Mouse (Mus musculus) forebrain, embryonic 11.5 days (tissue): ENCODE results near the gene Ranbp3l. TPM values are rescaled to one million over a fixed set of nuclear protein-coding genes. Genes with fewer than 3 reads are reported as not detected.

ENCODE experiments used
- ATAC-seq: fragments of 200-750 bp; cut with Nextera tagmentation; replicated peaks from 2 replicates; pipeline ENCODE4 v1.8.0; 2017; ENCODE audit warnings: moderate TSS enrichment; ENCODE audit not compliant: low FRiP score
- DNase-seq: peaks from one replicate; pipeline ENCODE4 v3.0.0-alpha.2; 2017; ENCODE audit warnings: low spot score
- H3K27ac ChIP-seq: fragments of 300-500 bp; sonication (generic); 2 replicates; pipeline ENCODE4 v1.5.1; 2014; ENCODE audit warnings: low read depth, low read length
- H3K27me3 ChIP-seq: fragments of 300-500 bp; sonication (generic); 2 replicates; pipeline ENCODE4 v1.6.1; 2014; ENCODE audit warnings: mild to moderate bottlenecking, low read length, mixed read lengths; ENCODE audit not compliant: control insufficient read depth, insufficient read depth
- H3K36me3 ChIP-seq: fragments of 300-500 bp; sonication (generic); 2 replicates; pipeline ENCODE4 v1.6.1; 2014; ENCODE audit warnings: mild to moderate bottlenecking, low read length, moderate library complexity, mixed read lengths; ENCODE audit not compliant: control insufficient read depth, insufficient read depth
- H3K4me1 ChIP-seq: fragments of 300-500 bp; sonication (generic); replicated peaks from 2 replicates; pipeline ENCODE4 v1.6.1; 2014; ENCODE audit warnings: low read length, mixed read lengths; ENCODE audit not compliant: control insufficient read depth, insufficient read depth
- H3K4me2 ChIP-seq: fragments of 300-500 bp; sonication (generic); 2 replicates; pipeline ENCODE4 v1.6.1; 2014; ENCODE audit warnings: low read depth, mild to moderate bottlenecking, low read length, moderate library complexity, mixed read lengths; ENCODE audit not compliant: severe bottlenecking
- H3K4me3 ChIP-seq: fragments of 300-500 bp; sonication (generic); 2 replicates; pipeline ENCODE4 v1.5.1; 2014; ENCODE audit warnings: low read depth, low read length
- H3K9ac ChIP-seq: fragments of 300-500 bp; sonication (generic); 2 replicates; pipeline ENCODE4 v1.6.1; 2014; ENCODE audit warnings: low read length
- H3K9me3 ChIP-seq: fragments of 300-500 bp; sonication (generic); 2 replicates; pipeline ENCODE4 v1.6.1; 2016; ENCODE audit warnings: low read length, mixed read lengths; ENCODE audit not compliant: control insufficient read depth
- WGBS: fragments of 180-500 bp; shearing (Covaris S2); extraction: QIAGEN DNeasy Blood & Tissue Kit; methylation state at CpG from one replicate; pipeline ENCODE4 v1.1.7; 2014; 5-methylcytosine and 5-hydroxymethylcytosine counted together
- polyA plus RNA-seq: library from polyadenylated mRNA; unstranded; fragments of >200 nt; fragmentation: Nextera tagmentation; extraction: Ambion mirVana; gene quantifications from 2 replicates; pipeline ENCODE4 v1.2.1, GENCODE M21; 2014

Gene Ranbp3l
- polyA plus RNA-seq, 1 experiment from 2014 or later: 1.9 TPM

GRCm38 (mm10) chr15:9059856-9060255 is 92.1 kb downstream of the Ranbp3l start:
- 83% methylated on average over 2 of the region's 2 CpGs for WGBS
- H3K4me3 ChIP-seq: no peak overlapping the region
- no peaks in the 10 kb centered on the region for H3K27me3 ChIP-seq
- H3K36me3 ChIP-seq: no peaks in the 10 kb centered on the region
- ATAC-seq (no peak), DNase-seq (no peak)
- no peaks in the 10 kb centered on the region for H3K9me3 ChIP-seq
- H3K9ac ChIP-seq: no peak overlapping the region
- no peaks in the 10 kb centered on the region for H3K4me1 ChIP-seq
- H3K27ac ChIP-seq: no peak overlapping the region
- no peak overlapping the region for H3K4me2 ChIP-seq

GRCm38 (mm10) chr15:9061150-9061882 is 93.6 kb downstream of the Ranbp3l start:
- Histone ChIP-seq H3K4me2 (no peak overlapping the region), H3K27ac (no peak overlapping the region), H3K4me3 (no peak overlapping the region), H3K9ac (no peak overlapping the region), H3K4me1 (no peaks in the 10 kb centered on the region), H3K9me3 (no peaks in the 10 kb centered on the region), H3K36me3 (no peaks in the 10 kb centered on the region), H3K27me3 (no peaks in the 10 kb centered on the region)
- ATAC-seq (0 out of 2 replicates have a peak, but pooled peaks have one; percentile 39), DNase-seq (no peak)
- WGBS: 58% methylated on average over 7 of the region's 7 CpGs

- Histone ChIP-seq H3K27ac (no peak overlapping the region), H3K4me3 (no peak overlapping the region), H3K9me3 (no peaks in the 10 kb centered on the region), H3K4me1 (peaks cover 4% of the 10 kb centered on the region; the same call in 1 of the 2 replicates), H3K4me2 (no peak overlapping the region), H3K36me3 (no peaks in the 10 kb centered on the region), H3K9ac (no peak overlapping the region), H3K27me3 (no peaks in the 10 kb centered on the region)
- DNase-seq (no peak), ATAC-seq (no peak)
- 90% methylated on average over 4 of the region's 4 CpGs for WGBS
Measured at GRCm38 (mm10) chr15:9068881-9069280, 101.1 kb downstream of the Ranbp3l start.

DNA sequence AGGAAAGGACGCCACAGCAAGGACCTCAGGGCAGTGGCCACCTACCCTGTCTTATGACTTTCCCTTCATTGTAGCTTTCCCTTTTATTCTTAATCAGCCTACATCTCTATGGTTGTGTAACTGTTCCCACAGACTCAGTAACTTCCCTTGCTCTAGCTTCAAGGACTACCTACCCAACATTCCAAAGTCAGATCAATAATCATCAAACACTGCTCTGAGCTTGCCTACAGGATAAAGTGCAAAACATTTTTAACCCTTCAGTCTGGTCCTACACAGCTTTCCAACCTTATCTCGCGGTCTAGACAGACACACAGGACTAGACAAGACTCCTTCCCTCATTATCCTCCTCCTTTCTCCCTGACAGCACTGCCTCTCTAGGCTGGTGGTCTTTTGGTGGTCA is 102.6 kb downstream of the Ranbp3l start:
- H3K27ac ChIP-seq: peak overlapping the region; percentile 87
- H3K4me3 ChIP-seq: peak overlapping the region; percentile 85
- H3K9me3 ChIP-seq: no peaks in the 10 kb centered on the region
- H3K9ac ChIP-seq: peak overlapping the region; percentile 75
- ATAC-seq (no peak; the same call in 1 of the 2 replicates), DNase-seq (no peak)
- H3K36me3 ChIP-seq: no peaks in the 10 kb centered on the region
- H3K27me3 ChIP-seq: no peaks in the 10 kb centered on the region
- 2% methylated on average over 3 of the region's 3 CpGs for WGBS
- peaks cover 4% of the 10 kb centered on the region; the same call in 1 of the 2 replicates for H3K4me1 ChIP-seq
- H3K4me2 ChIP-seq: peak overlapping the region; percentile 78

GRCm38 (mm10) chr15:9070912-9071555 is 103.3 kb downstream of the Ranbp3l start, which contains the start of gene Nadk2:
TSS of gene Nadk2 (plus strand) at chr15:9071260.
- Histone ChIP-seq H3K9me3 (no peaks in the 10 kb centered on the region), H3K27me3 (no peaks in the 10 kb centered on the region), H3K36me3 (no peaks in the 10 kb centered on the region), H3K4me2 (peak within 1 kb of the TSS; percentile 78), H3K27ac (peak within 1 kb of the TSS; percentile 87), H3K4me1 (peaks cover 4% of the 10 kb centered on the region; the same call in 1 of the 2 replicates), H3K4me3 (peak within 1 kb of the TSS; percentile 85), H3K9ac (peak within 1 kb of the TSS; percentile 88)
- WGBS: under 1% methylated on average over 34 of the region's 54 CpGs
- ATAC-seq (peak; percentile 99), DNase-seq (peak; percentile 99)

GRCm38 (mm10) chr15:9071556-9072544 is 104.1 kb downstream of the Ranbp3l start:
- Histone ChIP-seq H3K4me1 (peaks cover 4% of the 10 kb centered on the region; the same call in 1 of the 2 replicates), H3K36me3 (no peaks in the 10 kb centered on the region), H3K4me2 (peak overlapping the region; percentile 73), H3K27ac (peak overlapping the region; percentile 81), H3K9me3 (no peaks in the 10 kb centered on the region), H3K9ac (peak overlapping the region; percentile 88), H3K4me3 (peak overlapping the region; percentile 85), H3K27me3 (no peaks in the 10 kb centered on the region)
- peak; percentile 35 for ATAC-seq
- under 1% methylated on average over 63 of the region's 66 CpGs for WGBS
- peak; percentile 81 for DNase-seq

DNA sequence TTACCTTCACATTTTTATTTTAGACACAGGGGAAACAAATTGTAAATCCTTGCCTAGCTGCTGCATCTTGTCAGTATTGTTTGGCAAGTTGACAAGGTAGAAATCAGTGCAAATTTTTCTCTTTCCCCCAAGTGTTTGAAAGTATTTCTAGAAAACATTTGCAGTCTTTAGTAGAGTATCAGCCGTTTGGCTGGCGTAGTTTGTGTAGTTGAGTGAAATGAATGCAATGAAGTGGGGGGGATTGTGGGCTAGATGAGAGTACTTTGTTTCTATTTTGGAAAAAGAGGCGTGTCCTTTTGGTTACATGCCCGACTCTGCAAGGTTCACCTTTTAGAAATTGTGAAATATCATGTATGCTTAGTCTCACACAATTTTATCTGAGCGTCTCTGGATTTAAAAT is 104.9 kb downstream of the Ranbp3l start:
- H3K4me2 ChIP-seq: peak overlapping the region; percentile 73
- H3K36me3 ChIP-seq: no peaks in the 10 kb centered on the region
- H3K27ac ChIP-seq: no peak overlapping the region
- H3K27me3 ChIP-seq: no peaks in the 10 kb centered on the region
- H3K4me3 ChIP-seq: peak overlapping the region; percentile 85
- ATAC-seq: no peak
- DNase-seq: no peak
- H3K4me1 ChIP-seq: peaks cover 4% of the 10 kb centered on the region; the same call in 1 of the 2 replicates
- no peaks in the 10 kb centered on the region for H3K9me3 ChIP-seq
- WGBS: 48% methylated on average over 5 of the region's 5 CpGs
- H3K9ac ChIP-seq: peak overlapping the region; percentile 88

GRCm38 (mm10) chr15:9073067-9073608 is 105.4 kb downstream of the Ranbp3l start:
- Histone ChIP-seq H3K36me3 (no peaks in the 10 kb centered on the region), H3K4me1 (peaks cover 4% of the 10 kb centered on the region; the same call in 1 of the 2 replicates), H3K9me3 (no peaks in the 10 kb centered on the region), H3K27ac (no peak overlapping the region), H3K4me2 (peak overlapping the region; percentile 73; the same call in 1 of the 2 replicates), H3K9ac (no peak overlapping the region), H3K27me3 (no peaks in the 10 kb centered on the region), H3K4me3 (no peak overlapping the region; the same call in 1 of the 2 replicates)
- WGBS: 65% methylated on average over 12 of the region's 12 CpGs
- no peak for ATAC-seq
- no peak for DNase-seq
